Mouse (Mus musculus): ENCODE results near the gene Gse1. TPM values are rescaled to one million over a fixed set of nuclear protein-coding genes. Genes with fewer than 3 reads are reported as not detected.

Gse1 gene
- polyA plus RNA-seq, 1 experiment from 2014 or later, result 6.8 TPM

- Histone ChIP-seq H3K36me3 (peaks cover 10% of the 10 kb centered on the region), H3K4me2 (no peak overlapping the region), H3K4me3 (no peak overlapping the region), H3K27me3 (no peaks in the 10 kb centered on the region), H3K4me1 (peaks cover 42% of the 10 kb centered on the region), H3K9me3 (no peaks in the 10 kb centered on the region), H3K9ac (no peak overlapping the region), H3K27ac (peak overlapping the region; percentile 33; the same call in 1 of the 2 replicates)
- 53% methylated on average over 7 of the region's 7 CpGs for WGBS
- no peak for ATAC-seq (ENCODE audit: insufficient number of reproducible peaks, low FRiP score, low TSS enrichment, low read depth)
These were observed 19.8 kb downstream of the Gse1 start for GRCm38 (mm10) chr8:120248031-120248430.

GRCm38 (mm10) chr8:120248451-120248850 is 20.2 kb downstream of the Gse1 start:
- Histone ChIP-seq H3K27ac (peak overlapping the region; percentile 33; the same call in 1 of the 2 replicates), H3K27me3 (no peaks in the 10 kb centered on the region), H3K4me2 (no peak overlapping the region), H3K36me3 (peaks cover 10% of the 10 kb centered on the region), H3K4me1 (peaks cover 43% of the 10 kb centered on the region), H3K9me3 (no peaks in the 10 kb centered on the region), H3K4me3 (no peak overlapping the region), H3K9ac (no peak overlapping the region)
- ATAC-seq (ENCODE audit: insufficient number of reproducible peaks, low FRiP score, low TSS enrichment, low read depth), result no peak
- 87% methylated on average over 4 of the region's 4 CpGs for WGBS

- Histone ChIP-seq H3K4me3 (no peak overlapping the region), H3K4me1 (peaks cover 50% of the 10 kb centered on the region), H3K9me3 (no peaks in the 10 kb centered on the region), H3K36me3 (no peaks in the 10 kb centered on the region; the same call in 1 of the 2 replicates), H3K27ac (peak overlapping the region; percentile 62), H3K9ac (no peak overlapping the region), H3K4me2 (no peak overlapping the region), H3K27me3 (no peaks in the 10 kb centered on the region)
- 67% methylated on average over 9 of the region's 9 CpGs for WGBS
- ATAC-seq (ENCODE audit: insufficient number of reproducible peaks, low FRiP score, low TSS enrichment, low read depth), result no peak
These were observed 21.6 kb downstream of the Gse1 start for GRCm38 (mm10) chr8:120249800-120250336.

GRCm38 (mm10) chr8:120250750-120251410 is 22.6 kb downstream of the Gse1 start:
- no peak for ATAC-seq (ENCODE audit: insufficient number of reproducible peaks, low FRiP score, low TSS enrichment, low read depth)
- WGBS, result 68% methylated on average over 16 of the region's 16 CpGs

GRCm38 (mm10) chr8:120251411-120252035 is 23.3 kb downstream of the Gse1 start:
- no peaks in the 10 kb centered on the region for H3K9me3 ChIP-seq
- no peak overlapping the region for H3K4me3 ChIP-seq
- no peak for ATAC-seq (ENCODE audit: insufficient number of reproducible peaks, low FRiP score, low TSS enrichment, low read depth)
- H3K27ac ChIP-seq, result peak overlapping the region; percentile 47; the same call in 1 of the 2 replicates
- no peak overlapping the region for H3K4me2 ChIP-seq
- H3K9ac ChIP-seq, result 0 out of 2 replicates have a peak overlapping the region, but pooled peaks have one; percentile 17
- no peaks in the 10 kb centered on the region for H3K27me3 ChIP-seq
- H3K36me3 ChIP-seq, result no peaks in the 10 kb centered on the region
- peaks cover 66% of the 10 kb centered on the region for H3K4me1 ChIP-seq
- WGBS, result 65% methylated on average over 9 of the region's 9 CpGs

More at GRCm38 (mm10) chr8:120250750-120251410, 22.6 kb downstream of the Gse1 start:
- Histone ChIP-seq H3K27ac (peak overlapping the region; percentile 47), H3K27me3 (no peaks in the 10 kb centered on the region), H3K36me3 (no peaks in the 10 kb centered on the region; the same call in 1 of the 2 replicates), H3K4me1 (peaks cover 60% of the 10 kb centered on the region), H3K9me3 (no peaks in the 10 kb centered on the region), H3K9ac (0 out of 2 replicates have a peak overlapping the region, but pooled peaks have one; percentile 17), H3K4me3 (no peak overlapping the region), H3K4me2 (no peak overlapping the region)

GRCm38 (mm10) chr8:120253626-120254025 is 25.4 kb downstream of the Gse1 start:
- Histone ChIP-seq H3K9me3 (no peaks in the 10 kb centered on the region), H3K27ac (no peak overlapping the region), H3K27me3 (no peaks in the 10 kb centered on the region), H3K4me2 (no peak overlapping the region), H3K4me3 (no peak overlapping the region), H3K4me1 (peaks cover 73% of the 10 kb centered on the region), H3K36me3 (no peaks in the 10 kb centered on the region), H3K9ac (no peak overlapping the region)
- no peak for ATAC-seq (ENCODE audit: insufficient number of reproducible peaks, low FRiP score, low TSS enrichment, low read depth)
- WGBS, result 76% methylated on average over 8 of the region's 8 CpGs

GRCm38 (mm10) chr8:120255406-120255987 is 27.2 kb downstream of the Gse1 start:
- WGBS, result 81% methylated on average over 6 of the region's 6 CpGs
- no peak for ATAC-seq (ENCODE audit: insufficient number of reproducible peaks, low FRiP score, low TSS enrichment, low read depth)
- Histone ChIP-seq H3K27me3 (no peaks in the 10 kb centered on the region), H3K4me1 (peaks cover 68% of the 10 kb centered on the region), H3K9me3 (no peaks in the 10 kb centered on the region), H3K4me2 (no peak overlapping the region), H3K9ac (no peak overlapping the region), H3K27ac (no peak overlapping the region), H3K4me3 (no peak overlapping the region), H3K36me3 (no peaks in the 10 kb centered on the region)

GRCm38 (mm10) chr8:120256958-120257357 is 28.7 kb downstream of the Gse1 start:
- ATAC-seq (ENCODE audit: insufficient number of reproducible peaks, low FRiP score, low TSS enrichment, low read depth), result no peak
- Histone ChIP-seq H3K9ac (no peak overlapping the region), H3K4me1 (peaks cover 68% of the 10 kb centered on the region)

GRCm38 (mm10) chr8:120259206-120259605 is 30.9 kb downstream of the Gse1 start:
- no peak for ATAC-seq (ENCODE audit: insufficient number of reproducible peaks, low FRiP score, low TSS enrichment, low read depth)
- no peaks in the 10 kb centered on the region for H3K36me3 ChIP-seq
- H3K9me3 ChIP-seq, result no peaks in the 10 kb centered on the region
- no peak overlapping the region for H3K9ac ChIP-seq
- WGBS, result 43% methylated on average over 13 of the region's 13 CpGs
- no peak overlapping the region for H3K4me2 ChIP-seq
- H3K4me1 ChIP-seq, result peaks cover 78% of the 10 kb centered on the region
- no peaks in the 10 kb centered on the region for H3K27me3 ChIP-seq
- H3K4me3 ChIP-seq, result no peak overlapping the region
- no peak overlapping the region for H3K27ac ChIP-seq

More at GRCm38 (mm10) chr8:120256958-120257357, 28.7 kb downstream of the Gse1 start:
- no peak overlapping the region for H3K4me2 ChIP-seq
- H3K27ac ChIP-seq, result peak overlapping the region; percentile 22; the same call in 1 of the 2 replicates
- H3K4me3 ChIP-seq, result no peak overlapping the region
- 19% methylated on average over 6 of the region's 6 CpGs for WGBS
- H3K36me3 ChIP-seq, result no peaks in the 10 kb centered on the region
- no peaks in the 10 kb centered on the region for H3K27me3 ChIP-seq
- H3K9me3 ChIP-seq, result no peaks in the 10 kb centered on the region

- no peak for ATAC-seq (ENCODE audit: insufficient number of reproducible peaks, low FRiP score, low TSS enrichment, low read depth)
- Histone ChIP-seq H3K4me3 (no peak overlapping the region), H3K9ac (no peak overlapping the region), H3K4me1 (peaks cover 85% of the 10 kb centered on the region), H3K27ac (no peak overlapping the region), H3K36me3 (no peaks in the 10 kb centered on the region), H3K4me2 (no peak overlapping the region), H3K9me3 (no peaks in the 10 kb centered on the region), H3K27me3 (no peaks in the 10 kb centered on the region)
- 81% methylated on average over 5 of the region's 5 CpGs for WGBS
These were observed 32.4 kb downstream of the Gse1 start for GRCm38 (mm10) chr8:120260677-120261076.

GRCm38 (mm10) chr8:120261338-120262120 is 33.3 kb downstream of the Gse1 start:
- peaks cover 85% of the 10 kb centered on the region for H3K4me1 ChIP-seq
- H3K4me2 ChIP-seq, result no peak overlapping the region
- H3K4me3 ChIP-seq, result no peak overlapping the region
- no peaks in the 10 kb centered on the region for H3K9me3 ChIP-seq
- no peaks in the 10 kb centered on the region for H3K36me3 ChIP-seq
- H3K27ac ChIP-seq, result no peak overlapping the region
- H3K27me3 ChIP-seq, result no peaks in the 10 kb centered on the region
- no peak overlapping the region for H3K9ac ChIP-seq
- no peak for ATAC-seq (ENCODE audit: insufficient number of reproducible peaks, low FRiP score, low TSS enrichment, low read depth)
- 26% methylated on average over 21 of the region's 21 CpGs for WGBS

Data from limb, embryonic 15.5 days (tissue).